Mouse (Mus musculus): ENCODE measurements around the gene Ctnnbl1. TPM values are rescaled to one million over a fixed set of nuclear protein-coding genes. Genes with fewer than 3 reads are reported as not detected.

Ctnnbl1 gene
- polyA plus RNA-seq (2015; fragmentation: Illumina TruSeq; extraction: RNeasy Lipid Tissue Mini Kit (QIAGEN cat#74804); ENCODE audit: insufficient read depth, low read depth, low replicate concordance), result 4.2 TPM

GRCm38 (mm10) chr2:157736854-157737850 is at the start of gene Ctnnbl1:
Gene Ctnnbl1, plus strand, starts transcription at chr2:157737401.

GRCm38 (mm10) chr2:157914105-157914764 is 177.0 kb downstream of the Ctnnbl1 start, which contains the start of gene Vstm2l:
Gene Vstm2l, plus strand, starts transcription at chr2:157914653.

Other genes with a start within 250 kb of the Ctnnbl1 start
- 7.0 TPM for gene Nnat, start 177.3 kb upstream of the Ctnnbl1 start, polyA plus RNA-seq (2015; fragmentation: Illumina TruSeq; extraction: RNeasy Lipid Tissue Mini Kit (QIAGEN cat#74804); ENCODE audit: insufficient read depth, low read depth, low replicate concordance)
- 13.6 TPM for gene Blcap, start 166.1 kb upstream of the Ctnnbl1 start, polyA plus RNA-seq (2015; fragmentation: Illumina TruSeq; extraction: RNeasy Lipid Tissue Mini Kit (QIAGEN cat#74804); ENCODE audit: insufficient read depth, low read depth, low replicate concordance)
- 4.0 TPM for gene Vstm2l, start 177.3 kb downstream of the Ctnnbl1 start, polyA plus RNA-seq (2015; fragmentation: Illumina TruSeq; extraction: RNeasy Lipid Tissue Mini Kit (QIAGEN cat#74804); ENCODE audit: insufficient read depth, low read depth, low replicate concordance)